Mouse (Mus musculus) myocyte (in vitro differentiated cells): ENCODE results near the gene 4922502D21Rik. TPM values are rescaled to one million over a fixed set of nuclear protein-coding genes. Genes with fewer than 3 reads are reported as not detected.

Experiments
- H3K27me3 ChIP-seq: one replicate; pipeline ENCODE4 v1.6.1; 2011; ENCODE audit not compliant: control insufficient read depth, insufficient read depth, insufficient read length
- H3K36me3 ChIP-seq: one replicate; pipeline ENCODE4 v1.6.1; 2011; ENCODE audit not compliant: control insufficient read depth, insufficient read depth
- H3K4me2 ChIP-seq: one replicate; pipeline ENCODE4 v1.6.1; 2011; ENCODE audit warnings: low read depth, control low read depth
- H3K4me3 ChIP-seq: one replicate; pipeline ENCODE4 v1.5.1; 2011; ENCODE audit warnings: mild to moderate bottlenecking, control low read depth, moderate library complexity
- H3K79me2 ChIP-seq: one replicate; pipeline ENCODE4 v1.6.1; 2011; ENCODE audit not compliant: control insufficient read depth, insufficient read depth
- H3ac ChIP-seq: one replicate; pipeline ENCODE4 v1.6.1; 2011; ENCODE audit not compliant: control insufficient read depth, insufficient read length
- CEBPB ChIP-seq: IDR thresholded peaks from 2 replicates; pipeline ENCODE4 v1.6.1; 2011; ENCODE audit warnings: mild to moderate bottlenecking, moderate library complexity; ENCODE audit not compliant: poor library complexity, insufficient read depth, severe bottlenecking
- E2F4 ChIP-seq: IDR thresholded peaks from one replicate; pipeline ENCODE4 v1.6.1; 2011; ENCODE audit warnings: mild to moderate bottlenecking, control low read depth, moderate library complexity; ENCODE audit not compliant: insufficient read depth
- MAX ChIP-seq: IDR thresholded peaks from one replicate; pipeline ENCODE4 v1.6.1; 2011; ENCODE audit warnings: low read depth, mild to moderate bottlenecking, control low read depth
- MYOD1 ChIP-seq, 3 experiments: IDR thresholded peaks; one replicate each; pipeline ENCODE4 v1.6.1; 2011; ENCODE audit warnings: control low read depth in 2 of 3, low read depth in 2 of 3, mild to moderate bottlenecking in 2 of 3, moderate library complexity in 1 of 3; ENCODE audit not compliant: insufficient read length in 2 of 3, control insufficient read depth in 1 of 3
- MYOG ChIP-seq, 3 experiments: IDR thresholded peaks; one replicate each; pipeline ENCODE4 v1.6.1; 2011; ENCODE audit warnings: control low read depth in 2 of 3, low read depth in 2 of 3, mild to moderate bottlenecking in 2 of 3; ENCODE audit not compliant: insufficient read length in 2 of 3, control insufficient read depth in 1 of 3, insufficient read depth in 1 of 3
- POLR2A ChIP-seq: IDR thresholded peaks from one replicate; pipeline ENCODE4 v1.6.1; 2011; ENCODE audit warnings: low read depth, mild to moderate bottlenecking, control low read depth, moderate library complexity; ENCODE audit not compliant: insufficient read length
- POLR2AphosphoS2 ChIP-seq: IDR thresholded peaks from one replicate; pipeline ENCODE4 v1.6.1; 2011; ENCODE audit warnings: low read depth, control low read depth; ENCODE audit not compliant: insufficient read length
- REST ChIP-seq: IDR thresholded peaks from one replicate; pipeline ENCODE4 v1.6.1; 2011; ENCODE audit warnings: mild to moderate bottlenecking, control low read depth, moderate library complexity; ENCODE audit not compliant: insufficient read depth, insufficient read length
- SRF ChIP-seq: IDR thresholded peaks from one replicate; pipeline ENCODE4 v1.6.1; 2011; ENCODE audit warnings: low read depth; ENCODE audit not compliant: control insufficient read depth, insufficient read length
- TCF12 ChIP-seq: IDR thresholded peaks from one replicate; pipeline ENCODE4 v1.6.1; 2011; ENCODE audit warnings: mild to moderate bottlenecking, control low read depth; ENCODE audit not compliant: poor library complexity, insufficient read depth, severe bottlenecking
- TCF3 ChIP-seq: IDR thresholded peaks from one replicate; pipeline ENCODE4 v1.6.1; 2011; ENCODE audit warnings: low read depth, control low read depth; ENCODE audit not compliant: insufficient read length
- USF1 ChIP-seq: IDR thresholded peaks from one replicate; pipeline ENCODE4 v1.6.1; 2011; ENCODE audit warnings: low read depth, mild to moderate bottlenecking, control low read depth, moderate library complexity
- polyA plus RNA-seq: library from polyadenylated mRNA; unstranded; fragments of >200 nt; fragmentation: generic; extraction: Trizol; gene quantifications from one replicate; pipeline ENCODE4 v1.2.1, GENCODE M21; 2012; ENCODE audit warnings: missing spikeins

The 4922502D21Rik gene
- polyA plus RNA-seq, 1 experiment, result not detected

DNA sequence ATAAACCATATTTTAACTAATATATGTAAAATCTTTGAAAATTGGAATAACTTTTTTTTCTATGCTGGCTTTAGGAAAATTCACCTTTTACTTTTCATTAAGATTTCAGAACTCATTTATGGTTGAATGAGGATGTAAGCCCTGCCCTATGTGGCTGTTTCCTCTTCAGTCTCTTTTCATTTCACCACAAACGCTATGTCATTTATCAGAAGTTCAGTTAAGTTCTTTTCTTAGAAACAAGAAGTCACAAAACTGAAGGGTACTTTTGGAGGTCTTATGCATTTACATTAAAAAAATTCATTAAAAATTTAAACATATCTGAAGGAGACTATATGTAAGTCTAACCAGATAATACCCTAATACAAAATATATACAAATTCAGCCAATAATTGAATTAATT, 15.9 kb downstream of the 4922502D21Rik start:
- no peak overlapping the region for H3ac ChIP-seq
- no peak for TF ChIP-seq MYOG (IDR thresholded peaks at IDR 0.05; ENCODE audit: control insufficient read depth in 1 of 3, insufficient read depth in 1 of 3, insufficient read length in 2 of 3, low read depth in 2 of 3)
- TF ChIP-seq E2F4, result no peak
- TF ChIP-seq SRF, result no peak
- TF ChIP-seq MYOD1 (IDR thresholded peaks at IDR 0.05; ENCODE audit: control insufficient read depth in 1 of 3, insufficient read length in 2 of 3, low read depth in 2 of 3), result no peak
- no peak for TF ChIP-seq MAX
- no peak for TF ChIP-seq USF1
- TF ChIP-seq TCF12, result no peak
- TF ChIP-seq POLR2AphosphoS2, result no peak
- TF ChIP-seq REST, result no peak
- TF ChIP-seq POLR2A, result no peak
- TF ChIP-seq TCF3, result no peak
- TF ChIP-seq CEBPB, result no peak
- H3K4me2 ChIP-seq, result no peak overlapping the region
- no peak overlapping the region for H3K4me3 ChIP-seq
- no peaks in the 10 kb centered on the region for H3K36me3 ChIP-seq
- H3K27me3 ChIP-seq, result no peaks in the 10 kb centered on the region
- H3K79me2 ChIP-seq, result no peaks in the 10 kb centered on the region

DNA sequence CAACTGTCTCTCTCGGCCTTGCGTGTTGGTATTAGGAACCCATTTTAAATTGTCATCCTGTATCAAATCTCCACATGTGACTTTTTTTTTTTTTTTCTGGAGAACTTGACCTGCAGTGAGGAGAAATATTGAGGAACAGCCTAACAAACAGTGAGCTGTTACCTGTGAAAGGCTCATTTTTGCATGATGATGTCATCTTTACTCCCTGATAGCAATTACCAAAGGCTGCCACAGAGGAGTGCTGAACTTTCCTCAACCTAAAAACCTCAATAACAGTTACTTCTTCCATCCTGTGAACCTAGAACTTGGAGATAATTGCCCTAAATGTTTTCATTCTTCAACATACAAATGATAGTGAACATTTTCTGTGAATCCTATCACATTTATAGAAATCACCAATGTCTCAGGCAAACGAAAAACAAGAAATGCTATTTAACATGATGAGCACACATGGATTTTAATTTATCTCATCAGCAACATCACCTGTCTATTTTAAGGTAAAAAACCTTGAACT, 16.9 kb downstream of the 4922502D21Rik start:
- Histone ChIP-seq H3ac (no peak overlapping the region), H3K27me3 (no peaks in the 10 kb centered on the region), H3K4me2 (no peak overlapping the region), H3K36me3 (no peaks in the 10 kb centered on the region), H3K4me3 (no peak overlapping the region), H3K79me2 (no peaks in the 10 kb centered on the region)
- no peak for TF ChIP-seq POLR2A
- no peak for TF ChIP-seq SRF
- TF ChIP-seq MYOD1 (IDR thresholded peaks at IDR 0.05; ENCODE audit: control insufficient read depth in 1 of 3, insufficient read length in 2 of 3, low read depth in 2 of 3), result no peak

DNA sequence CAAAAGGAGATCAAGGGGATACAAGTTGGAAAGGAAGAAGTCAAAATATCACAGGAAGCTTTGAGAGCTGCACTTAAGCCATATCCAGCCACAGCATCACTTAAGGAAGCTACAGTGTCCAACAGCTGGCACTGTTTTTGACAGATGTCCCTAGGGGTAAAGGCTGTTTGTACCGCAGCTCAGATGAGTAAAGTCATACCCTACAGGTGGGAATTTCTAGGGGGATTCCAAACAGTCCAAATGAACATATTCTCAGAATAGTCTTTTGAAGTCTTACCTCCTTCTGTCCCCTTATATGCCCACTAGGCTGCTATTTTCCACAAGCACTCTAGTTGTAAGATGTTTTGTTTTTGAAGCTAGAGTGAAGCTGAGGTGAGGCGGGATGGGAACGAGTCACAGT, 19.1 kb downstream of the 4922502D21Rik start:
- Histone ChIP-seq H3K4me2 (no peak overlapping the region), H3K4me3 (no peak overlapping the region)
- TF ChIP-seq SRF, result no peak
- TF ChIP-seq MYOD1 (IDR thresholded peaks at IDR 0.05; ENCODE audit: control insufficient read depth in 1 of 3, insufficient read length in 2 of 3, low read depth in 2 of 3), result no peak
- no peak for TF ChIP-seq TCF12
- no peak for TF ChIP-seq MYOG (IDR thresholded peaks at IDR 0.05; ENCODE audit: control insufficient read depth in 1 of 3, insufficient read depth in 1 of 3, insufficient read length in 2 of 3, low read depth in 2 of 3)
- TF ChIP-seq POLR2AphosphoS2, result no peak
- no peak for TF ChIP-seq MAX
- no peak for TF ChIP-seq POLR2A
- no peak for TF ChIP-seq E2F4
- TF ChIP-seq USF1, result no peak
- TF ChIP-seq REST, result no peak
- no peak for TF ChIP-seq CEBPB
- TF ChIP-seq TCF3, result no peak

DNA sequence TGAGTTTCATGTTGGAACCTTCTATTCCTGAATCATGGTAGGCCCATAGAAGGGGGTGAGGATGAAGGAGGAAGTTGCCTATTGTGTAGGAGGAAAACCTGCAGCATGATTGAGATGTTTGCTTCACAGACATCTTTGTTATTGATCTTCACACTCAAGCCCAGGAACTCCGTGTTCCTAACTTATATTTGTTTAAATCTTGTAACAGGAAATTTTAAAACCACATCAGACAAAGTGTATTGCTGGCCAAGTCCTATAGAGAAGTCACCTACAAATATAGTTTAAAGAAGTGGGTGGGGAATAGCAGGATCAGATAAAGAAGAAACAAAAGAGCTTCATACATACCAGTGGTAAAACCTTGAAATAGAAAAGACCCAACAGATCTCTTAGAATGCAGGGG, 27.4 kb downstream of the 4922502D21Rik start:
- no peak overlapping the region for H3ac ChIP-seq
- H3K4me2 ChIP-seq, result no peak overlapping the region
- no peaks in the 10 kb centered on the region for H3K27me3 ChIP-seq
- TF ChIP-seq CEBPB (no peak), MAX (no peak)
- no peak overlapping the region for H3K4me3 ChIP-seq
- H3K79me2 ChIP-seq, result no peaks in the 10 kb centered on the region
- no peaks in the 10 kb centered on the region for H3K36me3 ChIP-seq

More for the DNA sequence above, 19.1 kb downstream of the 4922502D21Rik start:
- H3K36me3 ChIP-seq, result no peaks in the 10 kb centered on the region
- no peaks in the 10 kb centered on the region for H3K79me2 ChIP-seq
- H3K27me3 ChIP-seq, result no peaks in the 10 kb centered on the region
- H3ac ChIP-seq, result no peak overlapping the region

DNA sequence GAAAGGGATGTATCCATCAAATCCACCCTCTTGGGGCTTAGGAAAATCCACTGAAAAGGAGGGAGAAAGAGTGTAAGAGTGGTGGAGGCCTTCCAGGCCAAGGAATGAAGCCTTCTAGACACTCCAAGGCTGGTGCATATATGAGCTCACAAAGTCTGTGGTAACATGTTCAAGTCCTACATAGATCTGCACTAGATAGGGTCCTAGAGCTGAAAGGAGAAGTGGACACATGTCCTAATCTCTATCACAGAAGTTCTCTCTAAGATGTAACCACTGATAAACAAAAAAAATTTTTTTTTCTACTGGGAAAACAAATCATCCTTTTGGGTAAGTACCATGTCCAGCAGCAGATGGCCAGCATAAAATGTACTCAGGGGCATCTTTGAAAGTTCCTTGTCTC, 42.9 kb downstream of the 4922502D21Rik start:
- no peak overlapping the region for H3K4me3 ChIP-seq
- H3K79me2 ChIP-seq, result no peaks in the 10 kb centered on the region
- no peaks in the 10 kb centered on the region for H3K36me3 ChIP-seq
- H3K27me3 ChIP-seq, result no peaks in the 10 kb centered on the region
- H3K4me2 ChIP-seq, result no peak overlapping the region
- H3ac ChIP-seq, result no peak overlapping the region
- TF ChIP-seq TCF3 (no peak), CEBPB (no peak), POLR2A (no peak), USF1 (no peak), REST (no peak), MYOD1 (IDR thresholded peaks at IDR 0.05; ENCODE audit: control insufficient read depth in 1 of 3, insufficient read length in 2 of 3, low read depth in 2 of 3) (no peak), POLR2AphosphoS2 (no peak), TCF12 (no peak), MAX (no peak), MYOG (IDR thresholded peaks at IDR 0.05; ENCODE audit: control insufficient read depth in 1 of 3, insufficient read depth in 1 of 3, insufficient read length in 2 of 3, low read depth in 2 of 3) (no peak), SRF (no peak), E2F4 (no peak)
